Mouse (Mus musculus) erythroblast, embryonic 14.5 days (primary cell): ENCODE results near the gene Smarcal1. TPM values are rescaled to one million over a fixed set of nuclear protein-coding genes. Genes with fewer than 3 reads are reported as not detected.

Source experiments
- H3K27me3 ChIP-seq: 2 replicates; pipeline ENCODE4 v1.6.1; 2012; ENCODE audit warnings: inconsistent platforms; ENCODE audit not compliant: control insufficient read depth
- H3K36me3 ChIP-seq: 2 replicates; pipeline ENCODE4 v1.6.1; 2012; ENCODE audit warnings: mild to moderate bottlenecking, inconsistent platforms; ENCODE audit not compliant: control insufficient read depth
- H3K4me1 ChIP-seq: 2 replicates; pipeline ENCODE4 v1.6.1; 2012; ENCODE audit warnings: inconsistent platforms; ENCODE audit not compliant: control insufficient read depth
- H3K4me3 ChIP-seq: replicated peaks from 2 replicates; pipeline ENCODE3; 2012; ENCODE audit warnings: moderate library complexity, mild to moderate bottlenecking, inconsistent platforms
- H3K9me3 ChIP-seq: 2 replicates; pipeline ENCODE4 v1.6.1; 2012; ENCODE audit warnings: low read length, inconsistent platforms, mixed read lengths; ENCODE audit not compliant: control insufficient read depth
- GATA1 ChIP-seq: IDR thresholded peaks from 2 replicates; pipeline ENCODE4 v1.6.1; 2012; ENCODE audit warnings: low read length, inconsistent platforms, mixed read lengths
- TAL1 ChIP-seq: IDR thresholded peaks from 3 replicates; pipeline ENCODE4 v1.6.1; 2012; ENCODE audit warnings: low read length, inconsistent platforms, mixed read lengths
- polyA plus RNA-seq: library from polyadenylated mRNA; stranded (reverse); fragments of >175 nt; gene quantifications from 2 replicates; pipeline ENCODE4 v1.2.3, GENCODE M21; 2012

Smarcal1 gene
- polyA plus RNA-seq, 1 experiment, result 0.25 TPM

DNA sequence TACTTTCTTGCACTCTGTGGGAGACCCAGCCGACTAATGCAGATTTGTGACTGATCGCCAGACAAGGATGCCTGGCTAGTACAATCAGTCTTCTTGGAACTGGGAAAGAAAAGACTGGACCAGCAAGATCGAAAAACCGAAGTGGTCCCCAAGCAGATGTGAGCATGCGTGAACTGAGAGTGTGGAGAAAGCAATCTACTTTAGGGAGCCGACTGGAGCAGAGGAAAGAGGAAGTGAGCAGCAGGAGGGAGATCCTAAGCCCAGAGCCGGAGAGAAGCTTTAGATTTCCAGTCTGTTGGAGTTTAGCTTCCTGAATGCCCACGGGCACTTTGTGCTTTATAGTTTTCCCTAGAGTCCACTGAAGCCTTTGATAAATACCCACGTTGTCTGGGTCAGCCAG lies 16.0 kb upstream of the Smarcal1 start:
- H3K27me3 ChIP-seq, result no peaks in the 10 kb centered on the region
- H3K36me3 ChIP-seq, result no peaks in the 10 kb centered on the region
- no peak overlapping the region for H3K4me3 ChIP-seq
- no peaks in the 10 kb centered on the region for H3K9me3 ChIP-seq
- H3K4me1 ChIP-seq, result no peaks in the 10 kb centered on the region
- TF ChIP-seq TAL1 (no peak), GATA1 (no peak)

DNA sequence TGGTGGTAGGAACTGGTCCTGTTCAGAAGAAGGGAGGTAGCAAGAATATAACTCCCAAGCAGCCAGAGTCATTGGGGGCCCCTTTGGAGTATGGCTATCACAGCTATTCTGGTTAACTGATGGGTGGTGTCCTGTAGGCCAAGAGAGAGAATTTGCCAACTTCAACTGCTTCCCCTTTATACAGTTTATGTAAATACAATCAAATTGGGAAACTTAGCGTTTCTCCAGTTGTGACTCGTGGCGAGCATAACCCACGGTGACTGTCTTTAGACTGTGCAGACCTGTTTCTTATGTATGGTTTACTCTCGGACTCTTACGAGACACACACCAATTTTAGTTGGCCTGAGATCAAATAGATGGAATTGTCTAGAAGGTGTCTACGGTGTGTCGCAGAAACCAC lies 14.3 kb upstream of the Smarcal1 start:
- Histone ChIP-seq H3K9me3 (no peaks in the 10 kb centered on the region), H3K27me3 (no peaks in the 10 kb centered on the region), H3K4me3 (no peak overlapping the region), H3K4me1 (no peaks in the 10 kb centered on the region), H3K36me3 (no peaks in the 10 kb centered on the region)
- TF ChIP-seq GATA1 (no peak), TAL1 (no peak)

DNA sequence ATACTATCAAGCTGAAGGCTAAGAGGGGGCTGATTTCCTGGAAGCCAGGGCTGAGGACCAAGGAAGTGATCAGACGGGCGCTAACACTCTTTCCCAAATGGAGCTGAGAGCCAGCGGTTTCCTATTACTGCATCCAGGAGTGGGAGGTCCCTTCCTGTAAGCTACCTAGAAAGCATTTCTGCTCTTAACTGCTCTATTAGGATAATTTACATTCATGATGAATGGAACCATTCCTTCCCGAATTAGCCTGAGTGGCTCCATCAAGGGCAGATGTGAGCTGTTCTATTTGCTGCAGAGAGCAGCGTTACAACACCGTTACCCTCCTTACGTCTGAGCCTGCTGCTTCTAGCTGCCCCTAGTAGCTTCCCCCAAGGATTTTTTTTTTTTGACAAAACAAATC lies 9.0 kb upstream of the Smarcal1 start:
- Histone ChIP-seq H3K36me3 (no peaks in the 10 kb centered on the region), H3K9me3 (no peaks in the 10 kb centered on the region), H3K4me1 (no peaks in the 10 kb centered on the region), H3K27me3 (peaks cover 24% of the 10 kb centered on the region), H3K4me3 (no peak overlapping the region)
- TF ChIP-seq TAL1, result no peak
- no peak for TF ChIP-seq GATA1

DNA sequence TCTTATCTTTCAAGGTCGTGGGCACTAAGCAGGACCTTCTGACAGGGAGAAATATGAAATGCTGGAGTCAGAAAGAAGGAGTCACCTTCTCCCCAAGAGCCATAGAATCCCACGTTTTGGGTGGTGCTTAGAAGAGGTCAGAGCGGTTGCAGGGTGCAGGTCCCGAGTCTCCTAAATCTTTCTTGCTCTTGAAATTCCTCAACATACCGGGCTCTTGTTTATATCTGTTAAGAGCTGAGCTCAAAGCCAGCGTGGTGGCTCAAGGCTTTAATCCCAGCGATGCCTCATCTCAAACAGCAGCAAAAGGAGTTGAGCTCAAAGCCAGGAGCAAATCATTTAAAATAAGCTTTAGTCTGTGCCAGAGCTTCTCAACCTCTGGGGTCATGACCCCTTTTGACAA lies 8.4 kb upstream of the Smarcal1 start:
- no peak overlapping the region for H3K4me3 ChIP-seq
- H3K36me3 ChIP-seq, result no peaks in the 10 kb centered on the region
- peaks cover 28% of the 10 kb centered on the region for H3K27me3 ChIP-seq
- TF ChIP-seq GATA1, result no peak
- TF ChIP-seq TAL1, result no peak
- no peaks in the 10 kb centered on the region for H3K9me3 ChIP-seq
- H3K4me1 ChIP-seq, result no peaks in the 10 kb centered on the region

DNA sequence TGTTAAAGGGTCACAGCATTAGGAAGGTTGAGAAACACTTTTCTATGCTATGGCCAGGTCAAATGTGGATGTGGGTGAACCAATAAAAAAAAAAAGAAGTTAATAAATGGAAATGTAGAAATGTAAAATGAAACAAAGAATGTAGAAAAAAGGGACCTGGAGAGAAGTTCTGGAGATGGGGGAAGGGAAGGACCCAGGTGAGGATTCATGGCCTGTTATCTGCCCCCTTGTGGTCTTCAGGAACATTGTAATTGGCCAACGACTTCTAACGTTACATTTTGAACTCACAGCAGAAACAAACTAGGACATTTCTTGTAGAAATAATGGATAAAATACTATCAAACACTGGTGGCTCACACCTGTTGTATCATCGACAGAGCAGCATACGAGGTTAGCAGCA lies 7.9 kb upstream of the Smarcal1 start:
- Histone ChIP-seq H3K27me3 (peaks cover 29% of the 10 kb centered on the region), H3K36me3 (no peaks in the 10 kb centered on the region), H3K4me1 (no peaks in the 10 kb centered on the region), H3K4me3 (no peak overlapping the region), H3K9me3 (no peaks in the 10 kb centered on the region)
- TF ChIP-seq TAL1 (no peak), GATA1 (no peak)

DNA sequence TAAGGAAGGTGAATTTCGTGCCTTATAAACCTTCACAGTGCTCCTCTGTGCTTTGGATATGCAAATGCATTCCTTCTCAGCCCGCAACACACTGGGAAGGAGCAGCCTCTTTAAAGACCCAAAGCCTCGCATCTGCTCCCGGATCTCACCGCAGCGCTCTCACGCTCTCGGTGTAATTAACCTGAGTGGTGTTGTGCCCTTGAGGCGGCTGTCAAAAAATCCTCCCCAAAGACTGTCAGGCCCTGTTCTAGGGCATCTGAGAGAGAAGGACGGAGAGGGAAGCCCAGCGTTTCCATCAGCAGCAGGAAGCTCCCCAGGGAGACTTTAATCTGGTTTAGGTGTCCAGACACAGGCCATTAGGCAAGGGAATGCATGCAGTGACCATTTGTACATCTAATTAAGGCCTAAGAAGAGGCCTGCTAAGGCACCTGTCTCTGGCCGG lies 5.5 kb upstream of the Smarcal1 start:
- Histone ChIP-seq H3K4me1 (peaks cover 4% of the 10 kb centered on the region), H3K4me3 (no peak overlapping the region), H3K9me3 (no peaks in the 10 kb centered on the region), H3K27me3 (peaks cover 29% of the 10 kb centered on the region), H3K36me3 (no peaks in the 10 kb centered on the region)
- no peak for TF ChIP-seq GATA1

DNA sequence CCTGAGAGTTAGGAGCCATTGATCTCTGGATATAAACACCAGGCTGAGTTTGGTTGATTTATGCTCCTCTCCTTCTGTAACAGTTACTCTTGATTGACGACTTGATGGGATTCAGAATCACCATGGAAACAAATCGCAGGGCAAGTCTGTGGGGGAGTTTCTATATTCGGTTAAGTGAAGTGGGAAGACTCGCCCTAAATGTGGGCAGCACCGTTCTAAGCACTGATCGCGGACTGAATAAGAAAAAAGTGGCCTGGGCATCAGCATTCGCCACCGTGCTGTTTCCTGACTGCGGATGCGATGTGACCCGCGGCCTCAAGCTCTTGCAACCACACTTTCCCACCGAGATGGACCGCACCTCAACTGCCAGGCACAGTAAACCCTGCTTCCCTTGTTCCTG lies 4.7 kb upstream of the Smarcal1 start:
- peaks cover 29% of the 10 kb centered on the region for H3K27me3 ChIP-seq
- no peaks in the 10 kb centered on the region for H3K36me3 ChIP-seq
- no peak overlapping the region for H3K4me3 ChIP-seq
- TF ChIP-seq TAL1 (no peak), GATA1 (no peak)
- H3K9me3 ChIP-seq, result no peaks in the 10 kb centered on the region
- peaks cover 7% of the 10 kb centered on the region for H3K4me1 ChIP-seq

DNA sequence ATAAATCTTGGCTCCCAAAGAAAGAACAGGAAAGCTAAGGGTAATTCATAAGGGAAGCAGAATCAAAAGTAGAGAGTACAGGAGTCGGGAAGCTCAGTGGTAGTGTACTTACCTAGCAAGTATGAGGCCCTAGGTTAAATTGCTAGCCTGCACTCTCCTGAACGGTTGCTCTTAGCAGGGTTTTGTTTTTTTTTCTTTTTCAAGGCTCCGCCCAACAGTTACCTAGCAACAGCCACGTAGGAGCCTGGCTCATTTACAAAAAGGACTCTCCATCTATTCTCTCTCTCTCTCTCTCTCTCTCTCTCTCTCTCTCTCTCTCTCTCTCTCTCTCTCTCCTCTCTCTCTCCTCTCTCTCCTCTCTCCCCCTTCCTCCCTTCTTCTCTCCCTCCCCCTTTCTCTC lies 4.2 kb upstream of the Smarcal1 start:
- Histone ChIP-seq H3K36me3 (no peaks in the 10 kb centered on the region), H3K4me3 (no peak overlapping the region), H3K9me3 (no peaks in the 10 kb centered on the region), H3K4me1 (peaks cover 10% of the 10 kb centered on the region), H3K27me3 (peaks cover 29% of the 10 kb centered on the region)
- no peak for TF ChIP-seq TAL1
- TF ChIP-seq GATA1, result no peak

DNA sequence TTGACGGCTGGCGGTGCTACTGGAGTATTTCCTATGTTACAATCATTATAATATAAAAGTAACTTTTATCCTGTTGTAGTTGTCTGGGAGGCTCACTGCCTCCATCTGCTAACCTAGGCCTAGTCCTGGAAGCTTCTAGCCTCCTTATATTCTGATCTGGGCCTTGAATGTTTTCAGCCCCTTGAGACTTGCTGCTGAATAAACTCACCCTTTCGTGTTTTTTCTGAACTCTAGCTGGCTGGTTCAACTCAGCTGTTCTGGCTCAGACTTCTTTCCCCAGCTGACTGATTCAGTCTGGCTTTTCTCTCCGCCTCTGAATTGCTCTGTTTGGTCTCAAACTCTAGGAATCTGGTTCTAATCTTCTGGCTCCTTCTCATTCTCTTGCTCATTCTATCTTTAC lies 855 bp downstream of the Smarcal1 start:
- peaks cover 5% of the 10 kb centered on the region for H3K27me3 ChIP-seq
- no peaks in the 10 kb centered on the region for H3K9me3 ChIP-seq
- TF ChIP-seq TAL1, result no peak
- TF ChIP-seq GATA1, result no peak
- H3K4me3 ChIP-seq, result peak overlapping the region; percentile 69
- peaks cover 26% of the 10 kb centered on the region for H3K36me3 ChIP-seq
- H3K4me1 ChIP-seq, result peaks cover 21% of the 10 kb centered on the region
